Mouse (Mus musculus) testis, adult 2 months (tissue): ENCODE measurements around the gene Clspn.

Experiments used
- CTCF ChIP-seq: fragments of 200-500 bp; IDR thresholded peaks from 2 replicates; pipeline ENCODE4 v1.5.1; 2012; ENCODE audit warnings: low read depth, mild to moderate bottlenecking, inconsistent platforms, low read length, moderate library complexity; ENCODE audit not compliant: control insufficient read depth, insufficient read depth, insufficient replicate concordance
- POLR2A ChIP-seq: fragments of 200-500 bp; IDR thresholded peaks from 2 replicates; pipeline ENCODE4 v1.6.1; 2012; ENCODE audit warnings: low read depth, mild to moderate bottlenecking, inconsistent platforms, low read length, moderate library complexity; ENCODE audit not compliant: control insufficient read depth

GRCm38 (mm10) chr4:126619691-126620330 is 63.1 kb downstream of the Clspn start:
- TF ChIP-seq CTCF: no peak
- no peak for TF ChIP-seq POLR2A
